Mouse (Mus musculus): ENCODE results near the gene Ttll5. TPM values are rescaled to one million over a fixed set of nuclear protein-coding genes. Genes with fewer than 3 reads are reported as not detected.

The Ttll5 gene
- polyA plus RNA-seq, 1 experiment from 2014 or later, result 16.7 TPM

DNA sequence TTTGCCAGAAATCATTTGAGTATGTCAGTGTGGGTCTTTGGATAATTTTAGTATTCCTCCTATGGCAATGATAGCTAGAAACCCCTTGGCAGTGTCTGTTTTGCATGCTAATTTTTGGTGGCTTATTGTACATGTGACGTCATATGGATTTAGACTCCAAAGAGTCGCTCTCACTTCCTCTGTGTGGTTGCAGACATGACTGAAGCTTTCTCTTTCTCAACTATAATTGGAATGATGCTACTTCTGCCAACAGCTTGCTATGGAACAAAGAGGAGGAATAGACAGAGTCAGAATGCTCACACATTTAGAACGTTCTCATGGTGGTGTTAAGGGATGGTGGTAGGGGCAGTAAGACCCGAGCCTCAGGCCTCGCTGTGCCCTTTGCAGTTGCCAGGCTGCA lies 155.5 kb downstream of the Ttll5 start:
- no peaks in the 10 kb centered on the region for H3K9me3 ChIP-seq
- H3K9ac ChIP-seq (replicated peaks), result no peak overlapping the region
- H3K27ac ChIP-seq (replicated peaks), result no peak overlapping the region
- no peak for ATAC-seq (ENCODE audit: low FRiP score, low read depth)
- no peak overlapping the region for H3K4me2 ChIP-seq (replicated peaks)
- WGBS, result 91% methylated on average over 5 of the region's 5 CpGs
- no peaks in the 10 kb centered on the region for H3K4me1 ChIP-seq
- no peaks in the 10 kb centered on the region for H3K36me3 ChIP-seq
- no peak overlapping the region for H3K4me3 ChIP-seq
- H3K27me3 ChIP-seq, result no peaks in the 10 kb centered on the region

DNA sequence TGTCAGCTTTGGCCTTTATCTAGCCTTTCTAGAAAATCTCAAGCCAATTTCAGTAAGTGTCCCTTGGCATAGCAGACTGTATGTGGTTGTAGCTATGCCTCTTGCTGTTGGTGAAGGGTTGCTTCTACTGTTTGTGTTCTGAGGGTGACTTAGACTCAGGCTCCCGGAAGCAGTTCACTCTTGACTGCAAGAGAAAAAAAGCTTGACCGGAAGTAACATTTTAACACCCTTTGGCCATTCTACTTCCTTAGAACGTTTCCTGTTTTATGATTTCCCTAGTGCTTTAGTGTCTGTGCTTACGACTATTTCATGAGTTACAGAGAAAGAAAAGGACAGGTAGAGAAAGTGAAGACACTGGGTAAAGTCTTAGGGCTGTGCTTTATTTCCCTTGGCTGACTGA lies 161.1 kb downstream of the Ttll5 start:
- H3K27ac ChIP-seq (replicated peaks), result no peak overlapping the region
- WGBS, result 86% methylated on average over 4 of the region's 4 CpGs

DNA sequence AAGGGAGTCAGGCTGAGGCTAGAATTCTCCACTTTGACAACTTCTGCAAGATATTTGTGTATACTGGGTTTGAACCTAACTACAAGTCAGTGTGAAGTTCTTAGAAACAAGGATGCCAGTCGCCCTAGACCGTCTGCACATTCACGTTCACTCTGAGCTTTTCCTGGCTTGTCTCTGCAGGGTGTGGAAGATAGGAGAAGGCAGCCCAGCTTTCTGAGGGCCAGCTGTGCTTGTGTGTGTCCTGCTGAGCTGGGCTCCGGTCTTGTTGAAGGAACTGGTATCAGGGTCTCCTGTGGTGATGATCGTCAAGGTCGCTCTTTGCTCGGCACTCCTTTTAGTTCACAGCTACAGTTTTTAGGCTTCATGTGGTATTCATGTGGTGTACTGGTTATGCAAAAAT lies 161.6 kb downstream of the Ttll5 start:
- Histone ChIP-seq H3K9me3 (no peaks in the 10 kb centered on the region), H3K27me3 (no peaks in the 10 kb centered on the region), H3K27ac (replicated peaks) (no peak overlapping the region), H3K4me2 (replicated peaks) (no peak overlapping the region), H3K4me3 (no peak overlapping the region), H3K4me1 (no peaks in the 10 kb centered on the region), H3K9ac (replicated peaks) (no peak overlapping the region), H3K36me3 (no peaks in the 10 kb centered on the region)
- WGBS, result 79% methylated on average over 7 of the region's 7 CpGs
- ATAC-seq (ENCODE audit: low FRiP score, low read depth), result no peak

More for the DNA sequence above, 161.1 kb downstream of the Ttll5 start:
- Histone ChIP-seq H3K4me1 (no peaks in the 10 kb centered on the region), H3K36me3 (no peaks in the 10 kb centered on the region), H3K4me3 (no peak overlapping the region), H3K4me2 (replicated peaks) (no peak overlapping the region), H3K27me3 (no peaks in the 10 kb centered on the region), H3K9ac (replicated peaks) (no peak overlapping the region), H3K9me3 (no peaks in the 10 kb centered on the region)
- ATAC-seq (ENCODE audit: low FRiP score, low read depth), result no peak

DNA sequence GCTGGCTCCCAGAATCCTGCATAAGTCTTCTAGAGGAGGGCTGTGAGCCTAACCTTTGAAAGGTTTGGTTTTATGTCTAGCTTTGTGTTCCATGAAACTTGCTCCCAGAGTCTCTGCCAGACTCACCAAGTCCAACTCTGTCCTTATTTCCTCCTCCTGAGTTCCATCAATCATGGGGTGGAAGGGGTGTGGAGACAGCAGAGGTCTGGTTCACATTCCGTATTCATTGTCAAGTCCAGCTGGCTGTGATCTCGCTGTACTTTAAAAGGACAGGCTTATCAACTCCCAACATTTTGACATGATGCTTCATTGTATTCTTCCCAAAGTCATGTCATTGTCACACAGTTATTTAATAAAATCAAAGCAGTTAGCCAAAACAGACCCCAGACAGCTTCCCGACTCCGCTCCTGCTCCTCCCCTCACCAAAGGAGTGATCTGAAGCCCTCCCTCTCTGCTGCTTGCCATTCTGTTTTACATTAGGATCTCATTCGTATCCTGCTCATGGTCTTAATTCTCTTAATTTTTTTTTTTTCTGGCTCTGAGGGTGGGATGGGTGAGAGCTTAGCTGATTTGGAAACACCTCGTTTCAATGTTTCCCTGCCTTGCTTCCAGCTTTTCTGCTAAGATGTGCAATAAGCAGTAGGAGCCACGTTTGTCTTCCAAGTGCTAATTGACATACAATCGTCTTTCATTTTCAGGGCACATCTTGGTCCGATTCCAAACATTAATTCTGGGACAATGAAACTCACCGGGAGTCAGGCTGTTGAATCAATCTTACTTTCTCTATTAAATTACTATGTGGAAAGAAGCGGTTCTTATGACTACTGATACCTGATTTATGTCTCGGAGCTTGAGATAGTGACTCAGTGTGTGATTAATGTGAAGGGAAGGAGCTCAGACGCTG lies 162.3 kb downstream of the Ttll5 start:
- no peak for ATAC-seq (ENCODE audit: low FRiP score, low read depth)
- Histone ChIP-seq H3K9ac (replicated peaks) (no peak overlapping the region), H3K36me3 (no peaks in the 10 kb centered on the region), H3K27me3 (no peaks in the 10 kb centered on the region), H3K27ac (replicated peaks) (no peak overlapping the region), H3K4me3 (no peak overlapping the region), H3K9me3 (no peaks in the 10 kb centered on the region), H3K4me2 (replicated peaks) (no peak overlapping the region), H3K4me1 (no peaks in the 10 kb centered on the region)
- WGBS, result 66% methylated on average over 13 of the region's 13 CpGs

DNA sequence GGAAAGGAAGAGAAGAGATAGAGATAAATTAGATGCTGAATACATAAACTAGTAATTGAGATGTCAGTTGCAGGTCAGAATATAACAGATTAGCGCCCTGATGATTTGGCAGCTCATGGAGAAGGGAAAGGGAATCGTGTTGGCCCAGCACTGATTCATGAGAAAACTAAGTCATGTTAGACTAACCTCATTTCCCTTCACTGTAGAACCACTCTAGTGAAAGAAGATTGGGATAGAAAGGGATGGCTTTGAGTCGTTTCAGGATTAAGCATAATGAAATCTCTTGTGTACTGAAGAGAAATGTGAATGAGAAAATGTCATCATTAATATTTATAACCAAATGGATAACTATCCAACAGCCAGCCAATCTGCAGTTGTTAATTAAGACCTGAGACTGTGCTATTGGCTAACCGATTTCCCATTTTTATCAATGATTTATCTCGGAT lies 163.0 kb downstream of the Ttll5 start:
- WGBS, result 69% methylated on average over 5 of the region's 5 CpGs
- ATAC-seq (ENCODE audit: low FRiP score, low read depth), result no peak
- Histone ChIP-seq H3K9me3 (no peaks in the 10 kb centered on the region), H3K4me2 (replicated peaks) (no peak overlapping the region), H3K27me3 (no peaks in the 10 kb centered on the region), H3K4me3 (no peak overlapping the region), H3K27ac (replicated peaks) (no peak overlapping the region), H3K9ac (replicated peaks) (no peak overlapping the region), H3K36me3 (no peaks in the 10 kb centered on the region), H3K4me1 (0 out of 2 replicates have a peak, but pooled peaks cover 3% of the 10 kb centered on the region)

DNA sequence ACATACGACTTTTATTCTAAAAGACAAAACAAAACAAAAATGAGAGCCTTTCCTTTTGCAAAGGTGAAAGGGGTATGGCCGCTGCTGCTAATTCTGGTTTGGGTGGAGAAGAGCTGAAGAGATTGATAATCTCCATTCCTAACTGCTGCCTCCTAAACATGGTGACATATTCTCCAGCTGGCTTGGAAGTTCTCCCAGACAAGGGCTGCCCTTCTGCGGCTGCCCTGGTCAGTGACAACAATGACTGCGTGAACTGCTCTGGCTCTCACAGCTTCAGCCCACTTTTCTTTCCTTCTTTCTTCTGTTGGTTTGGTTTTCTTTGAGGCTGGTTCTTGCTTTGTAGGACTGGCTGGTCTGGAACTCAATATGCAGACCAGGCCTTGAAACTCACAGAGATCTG lies 163.7 kb downstream of the Ttll5 start:
- no peak for ATAC-seq (ENCODE audit: low FRiP score, low read depth)
- WGBS, result 96% methylated on average over 4 of the region's 4 CpGs
- Histone ChIP-seq H3K27me3 (no peaks in the 10 kb centered on the region), H3K9ac (replicated peaks) (no peak overlapping the region), H3K4me1 (0 out of 2 replicates have a peak, but pooled peaks cover 3% of the 10 kb centered on the region), H3K27ac (replicated peaks) (no peak overlapping the region), H3K9me3 (no peaks in the 10 kb centered on the region), H3K36me3 (no peaks in the 10 kb centered on the region), H3K4me3 (no peak overlapping the region), H3K4me2 (replicated peaks) (no peak overlapping the region)

DNA sequence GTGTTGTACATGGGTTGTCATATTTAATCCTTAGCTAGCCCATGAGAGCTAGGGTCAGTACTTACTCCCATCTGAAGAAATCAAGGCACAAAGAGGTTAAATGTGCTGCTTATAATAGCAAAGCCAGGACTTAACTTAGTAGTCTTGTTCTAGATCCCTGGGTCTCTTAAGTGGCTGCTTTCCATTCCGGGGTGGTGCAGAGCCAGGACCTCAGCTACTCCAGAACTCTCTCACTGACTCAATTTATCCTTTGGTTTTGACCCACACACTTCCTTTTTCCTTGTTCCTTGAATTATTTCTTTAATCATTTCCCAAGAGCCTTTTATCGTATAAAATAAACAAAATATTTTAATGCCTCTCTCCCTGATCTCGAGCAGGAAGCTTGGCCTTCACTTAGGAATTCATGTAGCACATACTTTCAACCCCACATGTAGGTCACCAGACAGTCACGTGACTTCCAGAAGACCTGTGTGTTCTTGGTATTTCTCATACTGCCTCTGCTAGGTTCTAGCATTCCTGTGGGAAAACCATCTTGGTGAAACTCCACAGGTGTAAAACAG lies 164.4 kb downstream of the Ttll5 start:
- no peaks in the 10 kb centered on the region for H3K9me3 ChIP-seq
- H3K4me2 ChIP-seq (replicated peaks), result no peak overlapping the region
- H3K4me1 ChIP-seq, result 0 out of 2 replicates have a peak, but pooled peaks cover 3% of the 10 kb centered on the region
- no peaks in the 10 kb centered on the region for H3K36me3 ChIP-seq
- no peak overlapping the region for H3K4me3 ChIP-seq
- WGBS, result 96% methylated on average over 4 of the region's 4 CpGs
- ATAC-seq (ENCODE audit: low FRiP score, low read depth), result no peak
- H3K27ac ChIP-seq (replicated peaks), result no peak overlapping the region
- no peaks in the 10 kb centered on the region for H3K27me3 ChIP-seq
- H3K9ac ChIP-seq (replicated peaks), result no peak overlapping the region

DNA sequence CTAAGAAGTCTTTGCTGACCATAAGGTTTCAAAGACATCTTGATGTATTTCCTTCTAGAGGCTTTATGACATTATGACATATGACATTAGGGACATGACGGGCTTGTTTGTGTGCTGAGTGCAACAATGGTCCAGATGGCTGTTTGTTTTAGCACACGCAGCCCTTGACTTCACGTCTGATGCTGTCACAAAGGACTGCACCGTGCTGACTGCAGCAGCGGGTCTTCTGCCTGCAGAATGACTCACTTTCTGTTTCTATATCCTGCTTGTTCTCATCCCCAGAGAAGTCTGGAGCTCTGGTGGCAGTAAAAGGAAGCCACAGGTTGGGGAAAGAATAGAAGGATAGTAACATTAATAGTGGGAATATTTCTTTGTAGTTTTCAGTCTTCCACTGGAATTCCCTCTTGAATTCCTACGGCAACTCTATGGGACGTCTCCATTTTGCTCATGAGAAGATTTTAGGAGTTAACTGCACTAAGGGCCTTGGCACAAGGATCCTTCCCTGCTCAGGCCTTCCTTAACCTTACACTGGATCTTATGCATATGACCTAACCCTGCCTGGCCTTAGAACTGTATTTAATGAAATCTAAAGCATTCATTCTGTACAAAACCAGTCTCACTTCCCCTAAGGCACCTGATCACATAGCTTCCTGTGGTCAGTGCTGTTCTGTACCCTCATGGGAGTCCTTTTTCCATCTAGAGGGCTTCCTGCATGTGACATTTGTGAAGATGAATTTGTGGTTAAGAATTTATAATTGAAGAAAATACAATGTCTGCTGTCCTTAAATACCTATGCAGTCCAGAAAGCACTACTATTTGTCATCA lies 167.8 kb downstream of the Ttll5 start:
- H3K4me1 ChIP-seq, result 0 out of 2 replicates have a peak, but pooled peaks cover 3% of the 10 kb centered on the region
- no peak overlapping the region for H3K27ac ChIP-seq (replicated peaks)
- H3K4me2 ChIP-seq (replicated peaks), result no peak overlapping the region
- H3K27me3 ChIP-seq, result no peaks in the 10 kb centered on the region
- H3K36me3 ChIP-seq, result no peaks in the 10 kb centered on the region
- WGBS, result 60% methylated on average over 7 of the region's 7 CpGs
- no peak overlapping the region for H3K4me3 ChIP-seq
- no peak overlapping the region for H3K9ac ChIP-seq (replicated peaks)
- no peak for ATAC-seq (ENCODE audit: low FRiP score, low read depth)
- no peaks in the 10 kb centered on the region for H3K9me3 ChIP-seq

DNA sequence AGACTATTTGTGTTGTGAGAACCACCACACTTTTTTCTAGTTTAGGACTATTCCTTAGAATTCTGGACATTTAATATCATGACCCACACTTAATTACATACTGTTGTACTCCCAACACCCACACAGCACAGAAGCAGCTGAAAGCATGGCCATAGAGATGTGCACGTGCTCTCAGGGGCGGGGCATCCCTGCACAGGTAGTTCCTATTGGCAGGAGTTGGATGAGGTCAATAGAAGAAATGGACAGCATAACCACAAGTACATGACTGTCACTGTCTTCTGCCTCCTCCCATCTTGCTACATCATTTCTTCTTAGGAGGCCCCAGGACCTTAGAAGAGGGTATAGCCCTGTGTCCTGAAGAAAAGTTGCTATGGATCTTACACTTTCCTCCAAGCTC lies 168.4 kb downstream of the Ttll5 start:
- 90% methylated on average over 2 of the region's 2 CpGs for WGBS
- H3K4me2 ChIP-seq (replicated peaks), result no peak overlapping the region
- no peak for ATAC-seq (ENCODE audit: low FRiP score, low read depth)

DNA sequence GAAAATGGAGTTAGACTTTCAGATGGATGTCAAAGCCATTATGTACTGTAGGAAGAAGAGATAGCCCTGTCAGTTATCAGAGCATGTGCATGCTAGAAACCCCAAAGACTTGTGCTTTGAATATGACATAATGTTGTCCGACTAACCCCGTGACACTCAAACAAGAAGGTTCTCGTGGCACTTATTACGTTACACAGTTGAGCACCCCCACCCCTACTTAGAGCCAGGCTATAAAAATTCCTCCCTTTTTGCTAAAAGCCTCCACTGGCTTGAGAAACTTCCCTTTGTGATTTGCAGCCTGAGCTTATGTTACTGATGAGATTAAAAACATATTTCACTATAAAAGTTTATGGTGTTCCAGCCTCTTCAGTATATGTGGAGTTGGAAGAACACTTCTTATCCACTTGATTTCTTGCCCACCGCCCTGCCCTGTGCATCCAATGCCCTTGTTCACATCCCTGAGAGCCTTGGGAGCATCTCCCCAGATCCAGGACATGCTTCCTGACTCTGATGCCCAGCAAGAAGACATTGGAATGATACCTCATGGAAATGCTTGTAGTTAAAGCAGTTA lies 169.4 kb downstream of the Ttll5 start:
- no peak for ATAC-seq (ENCODE audit: low FRiP score, low read depth)
- H3K4me2 ChIP-seq (replicated peaks), result no peak overlapping the region
- H3K4me3 ChIP-seq, result no peak overlapping the region
- H3K27ac ChIP-seq (replicated peaks), result no peak overlapping the region
- H3K4me1 ChIP-seq, result 0 out of 2 replicates have a peak, but pooled peaks cover 3% of the 10 kb centered on the region
- no peak overlapping the region for H3K9ac ChIP-seq (replicated peaks)
- 85% methylated on average over 5 of the region's 5 CpGs for WGBS
- no peaks in the 10 kb centered on the region for H3K27me3 ChIP-seq
- H3K9me3 ChIP-seq, result no peaks in the 10 kb centered on the region
- H3K36me3 ChIP-seq, result no peaks in the 10 kb centered on the region

More for the DNA sequence above, 168.4 kb downstream of the Ttll5 start:
- Histone ChIP-seq H3K27ac (replicated peaks) (no peak overlapping the region), H3K4me1 (0 out of 2 replicates have a peak, but pooled peaks cover 3% of the 10 kb centered on the region), H3K9ac (replicated peaks) (no peak overlapping the region), H3K36me3 (no peaks in the 10 kb centered on the region), H3K9me3 (no peaks in the 10 kb centered on the region), H3K27me3 (no peaks in the 10 kb centered on the region), H3K4me3 (no peak overlapping the region)

DNA sequence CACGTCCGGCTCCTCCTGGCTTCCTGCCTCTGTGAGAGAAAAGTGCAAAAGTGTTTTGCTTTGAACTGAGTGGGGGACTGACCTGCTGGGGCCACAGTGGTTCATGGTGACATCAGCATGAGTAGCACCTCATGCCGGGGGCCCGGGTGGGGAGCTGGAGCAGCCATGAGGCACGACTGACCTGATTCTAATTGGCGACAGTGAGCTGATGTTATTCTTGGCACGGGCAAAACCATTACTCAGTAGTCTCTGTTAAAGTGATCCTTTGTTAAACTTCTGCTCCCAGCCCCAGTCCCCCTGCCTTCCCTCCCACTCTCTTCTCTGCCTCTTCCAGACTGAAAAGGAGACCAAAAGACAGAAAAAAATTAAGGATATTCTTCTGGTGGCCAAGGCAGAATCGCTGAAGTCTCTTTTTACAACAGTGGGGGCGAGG lies 176.2 kb downstream of the Ttll5 start:
- Histone ChIP-seq H3K27me3 (no peaks in the 10 kb centered on the region), H3K4me3 (no peak overlapping the region), H3K9ac (replicated peaks) (no peak overlapping the region), H3K36me3 (no peaks in the 10 kb centered on the region), H3K27ac (replicated peaks) (no peak overlapping the region), H3K4me1 (peaks cover 14% of the 10 kb centered on the region), H3K4me2 (replicated peaks) (no peak overlapping the region), H3K9me3 (no peaks in the 10 kb centered on the region)
- WGBS, result 67% methylated on average over 9 of the region's 9 CpGs
- no peak for ATAC-seq (ENCODE audit: low FRiP score, low read depth)
